Mouse (Mus musculus) heart, embryonic 13.5 days (tissue): Measurements from ENCODE around the gene Cenpl. TPM values are rescaled to one million over a fixed set of nuclear protein-coding genes. Genes with fewer than 3 reads are reported as not detected.
A peak's percentile ranks its signal among the peaks of the same experiment; 100 is the strongest.

Source experiments
- ATAC-seq: fragments of 200-750 bp; cut with Nextera tagmentation; 2 replicates; pipeline ENCODE4 v1.8.0; 2017; ENCODE audit warnings: moderate TSS enrichment; ENCODE audit not compliant: insufficient number of reproducible peaks, low FRiP score, low TSS enrichment; ENCODE audit errors: extremely low read depth
- H3K27ac ChIP-seq: fragments of 300-500 bp; sonication (generic); replicated peaks from 2 replicates; pipeline ENCODE4 v1.5.1; 2015; ENCODE audit warnings: moderate library complexity, mild to moderate bottlenecking, inconsistent platforms
- H3K27me3 ChIP-seq: fragments of 300-500 bp; sonication (generic); replicated peaks from 2 replicates; pipeline ENCODE4 v1.6.1; 2015; ENCODE audit warnings: mild to moderate bottlenecking, inconsistent platforms
- H3K36me3 ChIP-seq: fragments of 300-500 bp; sonication (generic); 2 replicates; pipeline ENCODE4 v1.6.1; 2015; ENCODE audit warnings: mild to moderate bottlenecking, inconsistent platforms
- H3K4me1 ChIP-seq: fragments of 300-500 bp; sonication (generic); 2 replicates; pipeline ENCODE4 v1.6.1; 2015; ENCODE audit warnings: inconsistent platforms
- H3K4me2 ChIP-seq: fragments of 300-500 bp; sonication (generic); 2 replicates; pipeline ENCODE4 v1.6.1; 2015; ENCODE audit warnings: inconsistent platforms, mild to moderate bottlenecking, moderate library complexity
- H3K4me3 ChIP-seq: fragments of 300-500 bp; sonication (generic); 2 replicates; pipeline ENCODE4 v1.5.1; 2015; ENCODE audit warnings: moderate library complexity, mild to moderate bottlenecking, inconsistent platforms
- H3K9ac ChIP-seq: fragments of 300-500 bp; sonication (generic); 2 replicates; pipeline ENCODE4 v1.6.1; 2015; ENCODE audit warnings: inconsistent platforms, mild to moderate bottlenecking, moderate library complexity
- H3K9me3 ChIP-seq: fragments of 300-500 bp; sonication (generic); 2 replicates; pipeline ENCODE4 v1.6.1; 2016; ENCODE audit warnings: inconsistent platforms
- WGBS: fragments of 180-500 bp; shearing (Covaris S2); methylation state at CpG from one replicate; pipeline ENCODE4 v1.1.7; 2015; ENCODE audit warnings: mixed read lengths; 5-methylcytosine and 5-hydroxymethylcytosine counted together
- polyA plus RNA-seq: library from polyadenylated mRNA; unstranded; fragments of >200 nt; fragmentation: Nextera tagmentation; extraction: Ambion mirVana; gene quantifications from 2 replicates; pipeline ENCODE4 v1.2.1, GENCODE M21; 2015

Cenpl gene
- polyA plus RNA-seq, 1 experiment from 2014 or later, result 19.7 TPM

DNA sequence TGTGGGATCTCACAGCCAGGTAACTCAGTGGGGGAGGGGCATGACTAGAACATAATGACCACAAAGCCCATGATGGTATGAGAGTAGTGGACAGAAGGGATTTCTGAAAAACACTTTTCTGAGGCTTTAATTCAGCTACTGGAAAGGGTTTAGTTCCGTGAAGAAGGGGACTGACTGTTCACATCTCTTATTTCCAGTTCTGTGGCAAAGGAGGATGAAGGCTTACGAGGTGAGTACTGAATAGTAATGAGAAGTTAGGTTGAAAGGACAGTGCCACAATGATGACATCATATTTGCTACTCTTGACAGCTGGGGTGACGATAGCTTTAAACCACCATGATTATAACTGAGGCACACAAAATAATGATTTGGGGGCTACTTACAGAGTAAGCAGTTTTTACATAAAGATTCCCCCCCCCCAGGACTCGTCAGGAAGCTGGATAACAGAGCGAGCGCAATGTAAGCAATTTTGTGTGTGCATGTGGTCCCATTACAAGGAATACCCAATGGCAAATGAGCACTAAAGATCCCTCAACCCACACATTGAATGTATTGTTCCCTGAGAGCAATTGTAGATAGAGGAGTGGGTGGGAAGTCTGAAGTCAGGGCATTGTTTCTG is 34.6 kb upstream of the Cenpl start:
- 1% methylated on average over 6 of the region's 6 CpGs for WGBS

DNA sequence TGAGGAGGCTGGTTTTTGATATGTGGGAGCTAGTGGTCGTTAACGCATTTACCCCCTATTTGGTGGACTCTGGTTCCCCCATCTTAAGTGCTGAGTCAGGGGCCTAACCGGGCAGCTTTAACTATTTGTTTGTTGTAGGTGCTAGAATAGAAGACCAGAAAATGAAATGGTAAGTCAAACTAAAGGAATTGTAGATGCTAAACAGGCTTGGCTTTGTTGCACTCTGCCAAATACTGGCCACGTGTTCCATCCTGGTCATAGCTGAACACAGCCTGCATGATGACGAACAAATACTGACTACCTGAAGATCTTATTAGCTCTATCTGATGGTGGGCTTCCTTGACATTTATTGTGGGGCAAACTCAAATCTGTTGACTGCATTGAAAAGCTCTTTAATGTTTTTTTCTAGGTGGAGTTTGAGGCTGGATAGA is 34.1 kb upstream of the Cenpl start:
- Histone ChIP-seq H3K4me1 (peaks cover 29% of the 10 kb centered on the region), H3K27me3 (no peaks in the 10 kb centered on the region), H3K9me3 (no peaks in the 10 kb centered on the region), H3K36me3 (peaks cover 55% of the 10 kb centered on the region), H3K9ac (peak overlapping the region; percentile 92), H3K27ac (peak overlapping the region; percentile 94), H3K4me3 (peak overlapping the region; percentile 75), H3K4me2 (peak overlapping the region; percentile 85)
- ATAC-seq, result no peak
- WGBS, result under 1% methylated on average over 5 of the region's 5 CpGs

More for the DNA sequence above, 34.6 kb upstream of the Cenpl start:
- ATAC-seq, result no peak
- peak overlapping the region; percentile 85 for H3K4me2 ChIP-seq
- H3K27me3 ChIP-seq, result no peaks in the 10 kb centered on the region
- H3K9me3 ChIP-seq, result no peaks in the 10 kb centered on the region
- peak overlapping the region; percentile 92 for H3K9ac ChIP-seq
- H3K4me1 ChIP-seq, result peaks cover 29% of the 10 kb centered on the region
- peaks cover 60% of the 10 kb centered on the region for H3K36me3 ChIP-seq
- H3K27ac ChIP-seq, result peak overlapping the region; percentile 94
- H3K4me3 ChIP-seq, result peak overlapping the region; percentile 75

DNA sequence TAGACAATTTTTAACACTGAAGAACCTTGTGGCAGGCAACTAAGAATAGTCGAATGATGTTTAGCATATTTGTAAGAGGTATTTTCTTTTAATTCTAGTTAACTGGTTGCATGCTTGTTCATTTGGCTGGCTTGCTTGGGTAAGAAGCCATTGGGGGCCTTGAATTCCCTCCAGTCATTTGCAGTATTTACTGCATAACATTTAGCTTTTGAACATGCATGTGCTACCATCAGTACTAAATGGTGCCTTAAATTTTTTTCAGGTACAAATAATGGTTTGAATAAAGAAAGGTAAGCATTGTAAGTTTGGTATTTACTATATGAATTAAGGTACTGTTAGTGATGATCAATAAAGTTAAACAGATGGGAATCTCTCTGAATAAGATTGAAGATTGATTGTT is 33.5 kb upstream of the Cenpl start:
- 2% methylated on average over 1 of the region's 1 CpGs for WGBS
- H3K27me3 ChIP-seq, result no peaks in the 10 kb centered on the region
- H3K36me3 ChIP-seq, result peaks cover 55% of the 10 kb centered on the region
- H3K4me1 ChIP-seq, result peaks cover 29% of the 10 kb centered on the region
- peak overlapping the region; percentile 94 for H3K27ac ChIP-seq
- H3K9ac ChIP-seq, result peak overlapping the region; percentile 92
- peak overlapping the region; percentile 85 for H3K4me2 ChIP-seq
- H3K4me3 ChIP-seq, result peak overlapping the region; percentile 75
- no peaks in the 10 kb centered on the region for H3K9me3 ChIP-seq
- ATAC-seq, result no peak

DNA sequence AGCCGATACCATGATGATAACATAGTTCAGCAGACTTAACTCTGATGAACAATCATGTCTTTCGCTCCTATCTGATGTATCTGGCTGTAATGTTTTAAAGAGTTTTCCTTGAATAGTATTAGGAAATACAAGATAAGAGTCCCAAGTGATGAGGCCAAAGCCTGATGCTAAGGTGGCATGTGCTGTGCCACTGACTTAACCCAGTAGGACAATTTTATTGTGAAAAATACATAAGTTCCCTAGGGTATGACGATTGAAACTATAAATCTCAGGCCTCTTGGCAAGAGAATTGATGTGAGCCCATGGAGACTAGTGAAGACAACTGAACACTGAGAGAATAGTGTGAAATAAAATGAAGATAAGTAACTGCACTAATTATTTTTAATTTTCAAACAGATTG is 32.9 kb upstream of the Cenpl start:
- Histone ChIP-seq H3K36me3 (peaks cover 55% of the 10 kb centered on the region), H3K4me1 (peaks cover 29% of the 10 kb centered on the region), H3K4me2 (peak overlapping the region; percentile 85), H3K4me3 (peak overlapping the region; percentile 75), H3K27me3 (no peaks in the 10 kb centered on the region), H3K9me3 (no peaks in the 10 kb centered on the region), H3K9ac (peak overlapping the region; percentile 75), H3K27ac (peak overlapping the region; percentile 31; the same call in 1 of the 2 replicates)
- WGBS, result 35% methylated on average over 3 of the region's 3 CpGs
- ATAC-seq, result no peak

DNA sequence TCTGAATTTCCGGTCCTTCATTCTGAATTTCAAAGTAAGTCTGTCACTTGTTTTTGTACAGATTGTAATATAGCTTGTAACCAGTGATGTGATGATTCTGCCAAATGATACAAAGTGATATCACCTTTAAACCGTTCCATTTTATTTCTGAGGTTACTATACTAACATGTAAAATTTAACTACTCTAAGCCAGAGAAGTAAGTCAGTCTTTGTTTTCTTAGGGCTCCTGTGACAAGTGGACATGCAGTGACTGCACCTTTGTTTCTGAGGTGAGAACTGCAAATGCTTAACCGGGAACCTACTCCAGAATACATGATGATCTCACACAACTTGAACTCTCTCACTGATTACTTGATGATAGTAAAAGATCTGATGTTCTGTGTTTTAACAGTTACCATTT is 32.5 kb upstream of the Cenpl start:
- 44% methylated on average over 3 of the region's 3 CpGs for WGBS
- H3K27me3 ChIP-seq, result no peaks in the 10 kb centered on the region

DNA sequence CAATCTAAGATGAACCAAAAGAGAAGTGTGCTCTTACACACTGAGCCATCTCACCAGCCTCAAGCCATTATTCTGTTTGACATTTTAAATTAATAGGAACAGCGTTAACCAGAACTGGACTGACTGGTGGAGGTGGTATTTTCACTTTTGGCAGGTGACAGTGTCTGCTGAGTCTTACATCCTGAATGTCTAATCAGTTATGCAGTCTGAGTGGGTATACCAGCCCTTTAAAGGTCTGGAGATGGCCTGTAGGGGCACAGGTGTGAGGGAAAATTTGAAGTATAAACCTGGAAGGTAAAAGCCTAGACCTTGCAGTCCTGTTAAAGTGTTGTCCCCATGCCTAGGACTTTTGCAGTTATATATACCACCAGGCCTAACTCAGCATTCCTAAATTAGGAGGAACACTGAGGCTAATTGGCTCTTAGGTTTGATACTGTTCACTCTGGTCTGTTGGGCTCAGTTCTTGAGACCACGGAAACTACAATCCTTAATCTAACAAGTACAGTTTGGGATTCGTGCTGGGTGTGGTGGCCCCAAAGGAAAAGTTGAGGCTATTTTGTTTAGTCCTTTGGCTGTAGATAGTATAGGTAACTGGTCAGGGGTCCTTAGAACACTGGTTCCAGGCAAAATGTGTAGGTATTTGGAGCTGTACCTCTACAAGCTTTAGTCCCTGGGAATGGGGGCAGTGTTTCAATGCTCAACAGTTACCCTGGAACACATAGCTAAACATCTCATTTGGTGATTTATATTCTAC is 31.4 kb upstream of the Cenpl start:
- peaks cover 20% of the 10 kb centered on the region for H3K4me1 ChIP-seq
- ATAC-seq, result no peak
- H3K9ac ChIP-seq, result no peak overlapping the region
- no peak overlapping the region for H3K4me3 ChIP-seq
- peaks cover 66% of the 10 kb centered on the region for H3K36me3 ChIP-seq
- 16% methylated on average over 3 of the region's 3 CpGs for WGBS
- H3K27ac ChIP-seq, result peak overlapping the region; percentile 70
- H3K9me3 ChIP-seq, result no peaks in the 10 kb centered on the region
- no peak overlapping the region for H3K4me2 ChIP-seq
- no peaks in the 10 kb centered on the region for H3K27me3 ChIP-seq

More for the DNA sequence above, 32.5 kb upstream of the Cenpl start:
- Histone ChIP-seq H3K9ac (peak overlapping the region; percentile 75), H3K36me3 (peaks cover 55% of the 10 kb centered on the region), H3K4me2 (peak overlapping the region; percentile 85), H3K4me1 (peaks cover 28% of the 10 kb centered on the region), H3K27ac (0 out of 2 replicates have a peak overlapping the region, but pooled peaks have one; percentile 31), H3K4me3 (peak overlapping the region; percentile 75), H3K9me3 (no peaks in the 10 kb centered on the region)
- ATAC-seq, result no peak

DNA sequence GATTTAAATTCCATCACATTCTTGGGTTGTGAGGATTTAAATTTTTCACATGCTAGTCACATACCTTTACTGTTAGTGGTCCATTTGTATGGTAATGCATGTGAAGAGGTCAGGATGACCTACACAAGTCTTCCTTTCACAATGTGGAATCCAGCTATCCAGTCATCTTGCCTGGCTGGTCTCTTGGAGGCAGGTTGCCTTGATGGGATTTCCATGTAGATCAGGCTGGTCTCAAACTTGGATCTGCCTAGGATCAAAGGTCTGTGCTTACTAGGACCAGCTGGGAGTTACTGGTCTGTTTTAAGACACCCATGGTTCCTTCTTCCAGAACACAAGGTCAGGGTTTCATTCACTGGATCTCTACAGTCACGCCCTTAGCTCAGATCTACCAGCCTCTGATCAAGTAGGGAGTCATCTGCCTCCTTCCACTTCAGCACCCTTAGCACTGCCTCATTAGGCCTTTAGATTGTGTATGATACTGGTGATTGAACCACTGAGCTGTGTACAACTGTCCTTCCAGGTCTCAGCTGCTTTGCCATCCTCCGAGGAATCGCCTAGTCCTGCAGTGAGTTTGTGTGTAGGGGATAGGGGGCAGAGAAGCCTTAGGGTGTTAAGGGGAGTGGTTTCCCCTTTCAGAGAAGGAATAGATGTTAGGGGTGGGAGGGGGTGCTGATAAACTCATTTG is 30.6 kb upstream of the Cenpl start:
- peaks cover 74% of the 10 kb centered on the region for H3K36me3 ChIP-seq
- no peaks in the 10 kb centered on the region for H3K9me3 ChIP-seq
- H3K9ac ChIP-seq, result no peak overlapping the region
- H3K4me1 ChIP-seq, result peaks cover 20% of the 10 kb centered on the region
- H3K4me3 ChIP-seq, result no peak overlapping the region
- H3K4me2 ChIP-seq, result no peak overlapping the region
- no peaks in the 10 kb centered on the region for H3K27me3 ChIP-seq
- WGBS, result 16% methylated on average over 3 of the region's 3 CpGs
- no peak for ATAC-seq
- peak overlapping the region; percentile 70 for H3K27ac ChIP-seq

DNA sequence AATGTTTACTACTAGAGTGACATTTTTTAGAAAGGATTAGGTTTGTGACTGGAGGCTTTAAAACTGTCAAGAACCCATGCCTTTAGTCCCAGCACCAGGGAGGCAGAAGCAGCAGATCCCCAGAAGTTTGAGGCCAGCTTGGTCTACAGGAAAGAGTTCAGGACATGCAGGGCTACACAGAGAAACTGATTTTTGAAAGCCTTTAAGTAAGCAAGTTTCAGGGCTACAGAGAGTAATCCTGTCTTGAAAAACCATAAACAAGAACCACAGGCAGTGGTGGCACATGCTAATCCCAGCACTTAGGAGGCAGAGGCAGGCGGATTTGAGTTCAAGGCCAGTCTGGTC is 30.1 kb upstream of the Cenpl start:
- WGBS, result 65% methylated on average over 1 of the region's 1 CpGs
- Histone ChIP-seq H3K4me1 (peaks cover 20% of the 10 kb centered on the region), H3K27ac (peak overlapping the region; percentile 70), H3K4me3 (no peak overlapping the region), H3K9ac (no peak overlapping the region), H3K9me3 (no peaks in the 10 kb centered on the region), H3K36me3 (peaks cover 79% of the 10 kb centered on the region), H3K4me2 (no peak overlapping the region), H3K27me3 (no peaks in the 10 kb centered on the region)
- no peak for ATAC-seq

DNA sequence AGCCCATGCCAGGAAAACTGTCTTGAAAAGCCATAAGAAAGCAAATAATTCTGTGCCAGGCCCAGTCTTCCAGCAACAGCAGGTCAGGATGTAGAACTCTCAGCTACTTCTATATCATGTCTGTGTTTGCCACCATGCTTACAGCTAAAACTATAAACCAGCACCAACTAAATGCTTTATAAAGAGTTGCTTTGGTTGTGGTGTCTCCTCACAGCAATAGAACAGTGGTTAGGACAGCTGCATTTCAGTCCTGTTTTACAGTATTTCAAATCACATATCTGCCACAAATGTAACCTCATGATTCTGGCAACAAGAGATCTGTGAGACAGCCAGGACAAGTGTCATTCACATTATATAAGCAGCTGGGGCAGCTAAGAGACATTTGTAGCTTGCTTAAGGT is 29.7 kb upstream of the Cenpl start:
- Histone ChIP-seq H3K4me2 (no peak overlapping the region), H3K27me3 (no peaks in the 10 kb centered on the region), H3K36me3 (peaks cover 82% of the 10 kb centered on the region), H3K27ac (peak overlapping the region; percentile 70), H3K4me1 (peaks cover 20% of the 10 kb centered on the region), H3K9me3 (no peaks in the 10 kb centered on the region), H3K4me3 (no peak overlapping the region), H3K9ac (no peak overlapping the region)
- ATAC-seq, result no peak

DNA sequence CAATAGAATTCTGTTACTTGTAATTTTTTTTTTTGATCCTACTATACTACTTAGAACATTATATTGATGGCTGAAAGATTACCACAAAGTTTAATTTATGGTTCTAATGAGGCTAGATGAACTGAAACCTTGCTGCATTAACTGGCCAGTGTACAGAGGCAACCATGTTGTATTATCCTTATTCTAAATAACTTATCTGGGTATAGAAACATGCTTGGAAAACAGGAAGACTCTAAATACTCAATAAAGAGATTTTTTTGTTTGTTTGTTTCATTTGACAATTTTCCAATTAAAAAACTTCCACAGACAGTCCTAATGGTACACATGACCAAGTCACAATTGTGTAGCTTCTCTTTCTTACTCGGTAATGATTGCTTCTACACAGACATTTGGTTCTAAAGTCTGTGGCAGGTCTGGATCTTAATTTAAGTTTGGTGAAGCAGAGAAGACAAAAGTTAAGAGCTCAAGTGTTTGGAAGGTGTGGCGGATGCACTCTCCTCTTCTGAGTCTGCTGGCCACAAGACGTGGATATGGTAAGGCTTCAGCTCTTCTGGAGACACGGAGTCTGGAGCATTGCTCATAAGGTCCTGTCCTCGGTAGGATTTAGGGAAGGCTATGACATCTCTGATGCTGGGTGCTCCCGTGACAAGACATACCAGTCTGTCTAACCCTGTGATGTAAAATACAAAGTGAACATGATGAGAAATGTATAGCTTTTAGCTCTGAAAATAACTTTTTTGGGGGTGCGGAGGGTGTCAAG is 29.1 kb upstream of the Cenpl start:
- H3K27ac ChIP-seq, result no peak overlapping the region
- no peak for ATAC-seq
- H3K27me3 ChIP-seq, result no peaks in the 10 kb centered on the region
- H3K4me2 ChIP-seq, result no peak overlapping the region
- WGBS, result 89% methylated on average over 7 of the region's 7 CpGs
- peaks cover 82% of the 10 kb centered on the region for H3K36me3 ChIP-seq
- H3K9me3 ChIP-seq, result no peaks in the 10 kb centered on the region
- H3K4me1 ChIP-seq, result peaks cover 18% of the 10 kb centered on the region
- no peak overlapping the region for H3K9ac ChIP-seq
- H3K4me3 ChIP-seq, result no peak overlapping the region

DNA sequence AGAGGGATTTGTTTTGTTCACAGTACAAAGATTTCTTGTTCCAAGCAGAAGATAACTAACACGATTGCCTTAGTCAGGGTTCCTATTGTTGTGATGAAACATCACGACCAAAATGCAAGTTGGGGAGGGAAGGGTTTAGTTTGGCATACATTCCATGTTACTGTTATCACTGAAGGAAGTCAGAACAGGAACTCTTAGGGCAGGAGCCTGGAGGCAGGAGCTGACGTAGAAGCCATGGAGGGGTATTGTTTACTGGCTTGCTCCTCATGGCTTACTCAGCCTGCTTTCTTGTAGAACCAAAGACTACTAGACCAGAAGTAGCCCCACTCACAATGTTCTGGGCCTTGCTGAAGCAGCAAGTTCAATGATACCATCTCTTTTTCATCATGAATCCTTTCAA is 23.5 kb upstream of the Cenpl start:
- Histone ChIP-seq H3K4me2 (no peak overlapping the region), H3K4me1 (no peaks in the 10 kb centered on the region), H3K9ac (no peak overlapping the region), H3K9me3 (no peaks in the 10 kb centered on the region), H3K27me3 (no peaks in the 10 kb centered on the region), H3K4me3 (no peak overlapping the region), H3K27ac (no peak overlapping the region; the same call in 1 of the 2 replicates), H3K36me3 (peaks cover 80% of the 10 kb centered on the region)
- WGBS, result 57% methylated on average over 3 of the region's 3 CpGs
- ATAC-seq, result no peak
